Mouse (Mus musculus): Measurements from ENCODE around the gene Ncmap. TPM values are rescaled to one million over a fixed set of nuclear protein-coding genes. Genes with fewer than 3 reads are reported as not detected.

The Ncmap gene
- 0.54 and 1.3 TPM in 2 replicates for polyA plus RNA-seq (2021; fragmentation: Nextera tagmentation)
- long read RNA-seq, experiment 1, partial matches to known transcripts, result 0 of 1 reads
- long read RNA-seq, experiment 1, other reads (novel, unspliced or antisense), result 1 of 1 reads
- long read RNA-seq, experiment 2, result 0 reads

DNA sequence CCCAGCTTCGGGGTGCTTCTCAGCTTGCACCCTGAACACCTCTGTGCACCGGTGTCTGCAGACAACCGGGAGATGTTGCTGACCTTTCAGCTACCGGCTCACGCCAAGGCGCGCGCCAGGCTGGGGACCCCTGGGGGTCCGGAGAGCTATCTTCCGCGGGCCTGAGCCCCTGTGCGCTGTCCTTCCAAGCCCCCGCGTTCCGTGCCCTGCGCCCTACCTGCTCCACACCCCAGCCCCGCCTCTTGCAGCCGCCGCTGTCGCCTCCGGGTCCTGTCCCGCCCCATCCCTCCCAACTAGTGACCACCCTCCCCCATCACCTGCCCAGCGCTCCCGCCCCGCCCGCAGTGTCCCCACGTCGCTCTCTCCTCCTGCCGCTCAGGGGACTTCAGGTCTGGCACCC is at the start of gene Ncmap:
Ncmap (minus strand) TSS at position 237 of the 400 bp plus-strand sequence.

DNA sequence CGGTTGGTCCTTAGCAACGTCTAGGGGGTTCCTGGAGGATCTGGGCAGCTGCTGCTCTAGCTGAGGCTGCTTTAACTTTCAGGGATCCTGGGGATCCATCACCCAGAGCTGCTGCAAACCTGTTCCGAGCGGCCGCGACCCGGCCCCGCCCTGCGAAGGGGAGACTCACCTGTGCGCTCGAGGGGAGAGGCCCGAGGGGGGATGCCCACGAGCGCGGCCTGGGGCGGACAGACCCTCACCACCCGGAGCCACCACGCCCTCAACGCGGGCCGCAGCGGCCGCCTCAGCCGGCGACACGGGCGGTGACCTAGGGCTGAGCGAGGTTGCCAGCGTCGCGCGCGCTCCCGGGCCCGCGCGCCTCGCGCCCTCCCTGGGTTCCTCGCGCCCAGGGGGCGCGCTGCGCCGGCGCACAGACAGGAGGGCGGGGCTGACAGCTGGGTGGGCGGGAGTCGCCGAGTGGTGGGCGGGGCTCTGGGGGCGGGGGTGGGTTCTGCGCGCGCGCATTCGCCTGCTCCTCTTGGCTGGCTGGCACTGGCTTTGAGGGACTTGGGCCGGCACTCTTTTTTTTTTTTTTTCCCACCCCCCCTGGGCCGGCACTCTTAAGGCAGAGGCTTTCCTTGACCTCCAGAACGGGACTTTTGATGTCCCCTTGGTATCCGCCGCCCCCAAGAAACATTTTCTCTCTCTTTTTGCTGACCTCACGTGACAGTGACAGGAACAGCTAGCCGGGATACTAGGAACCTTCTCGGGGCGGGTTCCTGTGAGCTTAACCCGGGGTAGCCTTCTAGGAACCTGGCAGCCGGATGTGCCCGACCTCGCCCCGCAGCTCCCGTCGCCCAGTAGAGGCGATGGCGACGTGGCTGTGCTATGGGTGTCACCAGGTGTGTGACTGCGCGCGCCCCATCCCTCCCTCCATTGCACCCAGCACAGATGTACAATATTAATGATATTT is 35.7 kb upstream of the Ncmap start, which contains the start of gene Rcan3:
Rcan3 (minus strand) TSS at position 411 of the 952 bp plus-strand sequence.

DNA sequence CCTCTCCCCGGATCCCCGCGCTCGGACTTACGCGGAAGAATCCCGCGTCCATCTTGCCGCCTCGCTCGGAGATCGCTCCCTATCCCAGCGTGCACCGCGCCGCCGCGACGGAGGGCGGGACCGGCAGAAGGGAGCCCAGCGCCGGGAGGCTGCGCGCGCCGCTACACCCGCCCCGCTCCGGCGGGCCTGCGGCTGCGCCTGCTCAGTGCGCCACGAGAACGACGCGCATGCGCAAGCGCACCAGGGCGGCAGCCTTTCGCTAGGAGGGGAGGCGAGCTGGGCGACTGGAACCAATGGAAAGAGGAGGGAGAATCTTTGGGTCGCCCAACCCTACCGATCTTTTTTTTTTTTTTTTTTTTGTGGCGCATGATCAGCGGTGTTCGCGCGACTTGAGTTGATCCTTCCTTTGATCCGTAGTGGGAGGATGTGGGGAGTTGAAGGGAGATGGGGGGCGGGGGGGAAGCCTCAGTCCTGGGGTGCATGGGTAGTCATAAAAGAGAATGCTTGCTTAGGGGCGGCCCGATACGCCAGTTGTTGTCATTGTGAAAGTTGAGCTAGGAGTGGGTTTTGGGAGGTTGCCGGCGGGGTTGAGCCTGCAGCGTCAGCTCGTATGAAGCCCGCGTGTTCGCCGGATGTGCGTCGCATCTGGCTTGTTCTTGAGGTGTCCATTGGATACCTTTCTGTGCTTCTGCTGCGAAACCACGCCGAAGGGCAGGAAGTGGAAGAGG is 44.8 kb downstream of the Ncmap start, which contains the start of gene Srrm1:
Srrm1 (minus strand) TSS at position 256 of the 728 bp plus-strand sequence.

Small RNAs within 50 kb of the gene (microRNA-seq; reads per million reads assigned to microRNA genes)
- gene Mir700, result 800 reads per million, percentile 79 among the genes with 10 or more reads in this experiment

Other genes starting within 250 kb of the Ncmap start
- 33.3 and 37.3 TPM in 2 replicates for gene Clic4, start 125.4 kb downstream of the Ncmap start, polyA plus RNA-seq (2021; fragmentation: Nextera tagmentation)
- gene Srrm1, start 44.9 kb downstream of the Ncmap start, polyA plus RNA-seq (2021; fragmentation: Nextera tagmentation), result 83.8 and 87.6 TPM in 2 replicates
- 11.0 and 13.7 TPM in 2 replicates for gene Rcan3, start 35.6 kb upstream of the Ncmap start, polyA plus RNA-seq (2021; fragmentation: Nextera tagmentation)
- gene Stpg1, start 96.6 kb upstream of the Ncmap start, polyA plus RNA-seq (2021; fragmentation: Nextera tagmentation), result 2.2 and 3.3 TPM in 2 replicates
- 14.2 and 16.4 TPM in 2 replicates for gene Nipal3, start 96.8 kb upstream of the Ncmap start, polyA plus RNA-seq (2021; fragmentation: Nextera tagmentation)
- 0.34 and 0.44 TPM in 2 replicates for gene Grhl3, start 175.4 kb upstream of the Ncmap start, polyA plus RNA-seq (2021; fragmentation: Nextera tagmentation)